Mouse (Mus musculus): ENCODE results near the gene Parvb.

- no peak for TF ChIP-seq POLR2A (IDR thresholded peaks at IDR 0.05; ENCODE audit: control insufficient read depth, low read depth, low read length)
- no peak for TF ChIP-seq CTCF (IDR thresholded peaks at IDR 0.05; ENCODE audit: control insufficient read depth, insufficient read depth, insufficient replicate concordance, low read depth, low read length)
Observed at GRCm38 (mm10) chr15:84328870-84329269, 97.0 kb downstream of the Parvb start.

Measured in testis, adult 2 months (tissue).